Mouse (Mus musculus) stomach, postnatal 0 days (tissue): ENCODE data around the gene Ttc30b. TPM values are rescaled to one million over a fixed set of nuclear protein-coding genes. Genes with fewer than 3 reads are reported as not detected.
"Not testable (repeated sequence)": the region's sequence is repeated elsewhere in the genome, so short reads cannot be mapped to it uniquely, and the experiment has no call there.

ENCODE experiments used
- ATAC-seq: fragments of 200-750 bp; cut with Nextera tagmentation; 2 replicates; pipeline ENCODE4 v1.8.0; 2017; ENCODE audit not compliant: low FRiP score, low TSS enrichment
- DNase-seq: peaks from one replicate; pipeline ENCODE4 v3.0.0-alpha.2; 2016; ENCODE audit warnings: low spot score
- H3K27ac ChIP-seq: fragments of 300-500 bp; sonication (generic); replicated peaks from 2 replicates; pipeline ENCODE4 v1.5.1; 2014; ENCODE audit warnings: mild to moderate bottlenecking, control low read depth
- H3K27me3 ChIP-seq: fragments of 300-500 bp; sonication (generic); 2 replicates; pipeline ENCODE4 v1.6.1; 2014; ENCODE audit warnings: low read length; ENCODE audit not compliant: control insufficient read depth, insufficient read depth
- H3K36me3 ChIP-seq: fragments of 300-500 bp; sonication (generic); 2 replicates; pipeline ENCODE4 v1.6.1; 2014; ENCODE audit warnings: low read length, mixed read lengths; ENCODE audit not compliant: control insufficient read depth, insufficient read depth
- H3K4me1 ChIP-seq: fragments of 300-500 bp; sonication (generic); replicated peaks from 2 replicates; pipeline ENCODE4 v1.6.1; 2014; ENCODE audit warnings: antibody characterized with exemption; ENCODE audit not compliant: control insufficient read depth, insufficient read depth
- H3K4me2 ChIP-seq: fragments of 300-500 bp; sonication (generic); replicated peaks from 2 replicates; pipeline ENCODE4 v1.6.1; 2014; ENCODE audit warnings: low read depth, mild to moderate bottlenecking, control low read depth, moderate library complexity
- H3K4me3 ChIP-seq: fragments of 300-500 bp; sonication (generic); 2 replicates; pipeline ENCODE4 v1.5.1; 2014; ENCODE audit warnings: low read depth, low read length, control low read depth
- H3K9ac ChIP-seq: fragments of 300-500 bp; sonication (generic); 2 replicates; pipeline ENCODE4 v1.6.1; 2014; ENCODE audit warnings: mild to moderate bottlenecking, low read length, control low read depth, mixed read lengths
- H3K9me3 ChIP-seq: fragments of 300-500 bp; sonication (generic); 2 replicates; pipeline ENCODE4 v1.6.1; 2016; ENCODE audit warnings: low read length; ENCODE audit not compliant: control insufficient read depth
- CTCF ChIP-seq: IDR thresholded peaks from 2 replicates; pipeline ENCODE4 v1.5.1; 2016; ENCODE audit warnings: antibody characterized with exemption, low read depth, mild to moderate bottlenecking, moderate library complexity
- EP300 ChIP-seq: optimal IDR thresholded peaks from 2 replicates; pipeline ENCODE3; 2016; ENCODE audit warnings: antibody characterized with exemption
- WGBS: fragments of 180-500 bp; shearing (Covaris S2); extraction: QIAGEN DNeasy Blood & Tissue Kit; methylation state at CpG from one replicate; pipeline ENCODE4 v1.1.7; 2014; 5-methylcytosine and 5-hydroxymethylcytosine counted together
- polyA plus RNA-seq: library from polyadenylated mRNA; unstranded; fragments of >200 nt; fragmentation: Nextera tagmentation; extraction: Ambion mirVana; gene quantifications from 2 replicates; pipeline ENCODE4 v1.2.1, GENCODE M21; 2015

The Ttc30b gene
- 10.3 and 10.6 TPM in 2 replicates for polyA plus RNA-seq

GRCm38 (mm10) chr2:75938117-75939063, at the start of gene Ttc30b:
Ttc30b (minus strand) TSS chr2:75938585.
- Histone ChIP-seq H3K27me3 (no peaks in the 10 kb centered on the region), H3K36me3 (no peaks in the 10 kb centered on the region), H3K9me3 (no peaks in the 10 kb centered on the region), H3K27ac (peak within 1 kb of the TSS; percentile 79), H3K9ac (peak within 1 kb of the TSS; percentile 56), H3K4me1 (no peaks in the 10 kb centered on the region), H3K4me2 (peak within 1 kb of the TSS; percentile 62), H3K4me3 (peak within 1 kb of the TSS; percentile 54)
- TF ChIP-seq EP300 (no peak), CTCF (no peak)
- peak; percentile 87 for ATAC-seq
- peak; percentile 85 for DNase-seq
- WGBS, result 4% methylated on average over 34 of the region's 42 CpGs

GRCm38 (mm10) chr2:75987739-75988138, 49.4 kb upstream of the Ttc30b start:
- H3K9me3 ChIP-seq, result no peaks in the 10 kb centered on the region
- ATAC-seq (no peak), DNase-seq (no peak)
- no peaks in the 10 kb centered on the region for H3K27me3 ChIP-seq
- 51% methylated on average over 9 of the region's 9 CpGs for WGBS
- no peak overlapping the region for H3K9ac ChIP-seq
- no peak overlapping the region for H3K27ac ChIP-seq
- H3K4me2 ChIP-seq, result no peak overlapping the region
- peaks cover 6% of the 10 kb centered on the region; the same call in 1 of the 2 replicates for H3K4me1 ChIP-seq
- no peak overlapping the region for H3K4me3 ChIP-seq
- TF ChIP-seq CTCF (no peak), EP300 (no peak)
- H3K36me3 ChIP-seq, result no peaks in the 10 kb centered on the region

GRCm38 (mm10) chr2:75985124-75985523, 46.7 kb upstream of the Ttc30b start:
- Histone ChIP-seq H3K36me3 (no peaks in the 10 kb centered on the region), H3K4me2 (no peak overlapping the region), H3K9me3 (no peaks in the 10 kb centered on the region), H3K9ac (no peak overlapping the region), H3K4me3 (no peak overlapping the region), H3K4me1 (0 out of 2 replicates have a peak, but pooled peaks cover 2% of the 10 kb centered on the region), H3K27ac (no peak overlapping the region), H3K27me3 (no peaks in the 10 kb centered on the region)
- peak; percentile 55 for DNase-seq
- peak; percentile 68 for ATAC-seq
- 2% methylated on average over 2 of the region's 2 CpGs for WGBS
- TF ChIP-seq CTCF (peak; percentile 99), EP300 (no peak)

- 71% methylated on average over 3 of the region's 3 CpGs for WGBS
- ATAC-seq, result no peak
- no peak overlapping the region for H3K4me2 ChIP-seq
- H3K27ac ChIP-seq, result no peak overlapping the region
- H3K27me3 ChIP-seq, result no peaks in the 10 kb centered on the region
- H3K4me3 ChIP-seq, result no peak overlapping the region
- H3K9ac ChIP-seq, result no peak overlapping the region
- H3K36me3 ChIP-seq, result no peaks in the 10 kb centered on the region
- DNase-seq, result no peak
- H3K9me3 ChIP-seq, result no peaks in the 10 kb centered on the region
- TF ChIP-seq EP300, result no peak
- TF ChIP-seq CTCF, result no peak
- H3K4me1 ChIP-seq, result 0 out of 2 replicates have a peak, but pooled peaks cover 2% of the 10 kb centered on the region
Measured at GRCm38 (mm10) chr2:75983847-75984246, 45.5 kb upstream of the Ttc30b start.

- H3K9ac ChIP-seq, result no peak overlapping the region
- H3K4me3 ChIP-seq, result no peak overlapping the region
- H3K27ac ChIP-seq, result no peak overlapping the region
- H3K27me3 ChIP-seq, result no peaks in the 10 kb centered on the region
- TF ChIP-seq EP300 (no peak), CTCF (no peak)
- ATAC-seq (no peak), DNase-seq (no peak)
- WGBS, result 96% methylated on average over 3 of the region's 3 CpGs
- no peaks in the 10 kb centered on the region for H3K36me3 ChIP-seq
- no peaks in the 10 kb centered on the region for H3K4me1 ChIP-seq
- H3K4me2 ChIP-seq, result no peak overlapping the region
- H3K9me3 ChIP-seq, result no peaks in the 10 kb centered on the region
Measured at GRCm38 (mm10) chr2:75983091-75983490, 44.7 kb upstream of the Ttc30b start.

- DNase-seq (no peak), ATAC-seq (no peak)
- Histone ChIP-seq H3K4me3 (no peak overlapping the region), H3K4me1 (no peaks in the 10 kb centered on the region), H3K27ac (no peak overlapping the region), H3K36me3 (no peaks in the 10 kb centered on the region), H3K27me3 (no peaks in the 10 kb centered on the region), H3K4me2 (no peak overlapping the region), H3K9me3 (no peaks in the 10 kb centered on the region), H3K9ac (no peak overlapping the region)
- TF ChIP-seq EP300, result no peak
- peak; percentile 25; the same call in 1 of the 2 replicates for TF ChIP-seq CTCF
- WGBS, result 95% methylated on average over 4 of the region's 4 CpGs
Measured at GRCm38 (mm10) chr2:75982626-75983025, 44.2 kb upstream of the Ttc30b start.

- peak within 1 kb of the TSS; percentile 56 for H3K4me2 ChIP-seq
- H3K9me3 ChIP-seq, H3K36me3 ChIP-seq, H3K4me1 ChIP-seq, H3K27me3 ChIP-seq: not testable (repeated sequence)
- 4% methylated on average over 27 of the region's 34 CpGs for WGBS
- DNase-seq (peak; percentile 81), ATAC-seq (peak; percentile 77)
- peak within 1 kb of the TSS; percentile 41 for H3K9ac ChIP-seq
- H3K27ac ChIP-seq, result peak within 1 kb of the TSS; percentile 53; the same call in 1 of the 2 replicates
- peak within 1 kb of the TSS; percentile 43 for H3K4me3 ChIP-seq
Measured at GRCm38 (mm10) chr2:75981440-75982081, 43.2 kb upstream of the Ttc30b start, which contains the start of gene Ttc30a1. Ttc30a1 (minus strand) TSS chr2:75981967.

- peak overlapping the region; percentile 43; the same call in 1 of the 2 replicates for H3K4me3 ChIP-seq
- not testable (repeated sequence) for H3K27ac ChIP-seq, H3K36me3 ChIP-seq, DNase-seq, H3K4me1 ChIP-seq, H3K9ac ChIP-seq, H3K9me3 ChIP-seq, H3K27me3 ChIP-seq, ATAC-seq
- WGBS, result 93% methylated on average over 13 of the region's 13 CpGs
- H3K4me2 ChIP-seq, result peak overlapping the region; percentile 56
Measured at GRCm38 (mm10) chr2:75980933-75981439, 42.6 kb upstream of the Ttc30b start.
